8 mouse cellular contexts compared by ENCODE assay signal in the genomic region with DNA sequence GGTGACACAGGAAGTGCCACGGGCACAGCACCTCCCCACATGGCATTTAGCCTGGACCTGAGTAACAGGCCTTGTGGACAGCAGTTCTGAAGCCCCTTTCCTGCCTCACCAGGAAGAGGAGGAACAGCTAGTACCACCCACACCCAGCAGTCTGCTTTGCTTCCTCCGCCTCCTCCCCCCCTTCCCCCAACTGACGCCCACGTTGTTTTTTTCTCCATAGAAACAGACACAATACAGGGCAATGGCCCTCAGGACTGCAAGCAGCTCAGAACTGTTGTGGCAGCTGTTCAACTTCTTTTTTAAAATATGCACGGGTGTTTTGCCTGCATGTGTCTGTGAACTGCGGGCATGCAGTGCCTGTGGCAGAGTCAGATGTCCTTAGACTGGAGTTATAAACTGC. TPM values are rescaled to one million over a fixed set of nuclear protein-coding genes. Genes with fewer than 3 reads are reported as not detected.
DNase-seq lines count a peak whose midpoint lies in the region; ATAC-seq and TF ChIP-seq lines count a peak whose summit lies in the region.

No protein-coding gene starts in this region.

- H3K9me3 ChIP-seq in embryonic facial prominence, embryonic 13.5 days: no peaks in the 10 kb centered on the region
- H3K9me3 ChIP-seq in heart, embryonic 16.5 days (replicated peaks; ENCODE audit: control insufficient read depth, low read length): no peaks in the 10 kb centered on the region
- H3K9me3 ChIP-seq in kidney, postnatal 0 days (replicated peaks; ENCODE audit: low read length): no peaks in the 10 kb centered on the region
- no peaks in the 10 kb centered on the region for H3K9me3 ChIP-seq in lung, postnatal 0 days (ENCODE audit: low read length)

- TF ChIP-seq EP300 in lung, postnatal 0 days (IDR thresholded peaks at IDR 0.05): peak; percentile 97

- no peak for TF ChIP-seq CTCF in kidney, postnatal 0 days (IDR thresholded peaks at IDR 0.05; ENCODE audit: low read depth)
- no peak for TF ChIP-seq CTCF in lung, postnatal 0 days (IDR thresholded peaks at IDR 0.05)

- H3K4me2 ChIP-seq in embryonic facial prominence, embryonic 13.5 days: peak overlapping the region; percentile 48
- H3K4me2 ChIP-seq in heart, embryonic 16.5 days (ENCODE audit: low read depth, low read length): peak overlapping the region; percentile 44
- H3K4me2 ChIP-seq in kidney, postnatal 0 days (ENCODE audit: low read length): peak overlapping the region; percentile 23
- H3K4me2 ChIP-seq in lung, postnatal 0 days (replicated peaks; ENCODE audit: low read depth, low read length): peak overlapping the region; percentile 36

- 5% methylated on average over 6 of the region's 6 CpGs for WGBS in embryonic facial prominence, embryonic 13.5 days
- WGBS in heart, embryonic 16.5 days: under 1% methylated on average over 6 of the region's 6 CpGs
- whole genome bisulfite sequencing in kidney, postnatal 0 days: 4% methylated on average over 6 of the region's 6 CpGs
- 3% methylated on average over 6 of the region's 6 CpGs for WGBS in lung, postnatal 0 days

- H3K4me3 ChIP-seq in embryonic facial prominence, embryonic 13.5 days: no peak overlapping the region
- peak overlapping the region; percentile 18 for H3K4me3 ChIP-seq in heart, embryonic 16.5 days (ENCODE audit: low read length)
- H3K4me3 ChIP-seq in kidney, postnatal 0 days (replicated peaks; ENCODE audit: low read depth, low read length): no peak overlapping the region
- no peak overlapping the region for H3K4me3 ChIP-seq in lung, postnatal 0 days (ENCODE audit: low read depth, low read length)

- peak; percentile 68 for ATAC-seq in embryonic facial prominence, embryonic 13.5 days (ENCODE audit: insufficient number of reproducible peaks, insufficient read depth, low FRiP score, low TSS enrichment, low read depth)
- ATAC-seq in heart, embryonic 16.5 days (replicated peaks; ENCODE audit: extremely low read depth, insufficient read depth, low FRiP score): peak; percentile 62
- ATAC-seq in kidney, postnatal 0 days (replicated peaks; ENCODE audit: low FRiP score, low read depth): peak; percentile 47; the same call in 1 of the 2 replicates
- ATAC-seq in lung, postnatal 0 days: peak; percentile 77
- peak; percentile 81 for ATAC-seq in neutrophil, adult 5-6 weeks (ENCODE audit: extremely low read depth, insufficient number of reproducible peaks, low FRiP score, poor library complexity, severe bottlenecking)
- ATAC-seq in erythroid progenitor cell, adult 5-6 weeks (replicated peaks; ENCODE audit: low FRiP score, poor library complexity, severe bottlenecking): no peak

- H3K27ac ChIP-seq in embryonic facial prominence, embryonic 13.5 days: peak overlapping the region; percentile 88
- H3K27ac ChIP-seq in heart, embryonic 16.5 days (ENCODE audit: low read length): peak overlapping the region; percentile 95
- H3K27ac ChIP-seq in kidney, postnatal 0 days: peak overlapping the region; percentile 92
- peak overlapping the region; percentile 92 for H3K27ac ChIP-seq in lung, postnatal 0 days (ENCODE audit: low read length)

- no peaks in the 10 kb centered on the region for H3K27me3 ChIP-seq in embryonic facial prominence, embryonic 13.5 days
- no peaks in the 10 kb centered on the region for H3K27me3 ChIP-seq in heart, embryonic 16.5 days (ENCODE audit: control insufficient read depth, insufficient read depth, low read length)
- no peaks in the 10 kb centered on the region for H3K27me3 ChIP-seq in kidney, postnatal 0 days (ENCODE audit: insufficient read depth, low read length)
- H3K27me3 ChIP-seq in lung, postnatal 0 days (replicated peaks; ENCODE audit: insufficient read depth, low read length): no peaks in the 10 kb centered on the region

- 0 out of 2 replicates have a peak, but pooled peaks cover 8% of the 10 kb centered on the region for H3K36me3 ChIP-seq in embryonic facial prominence, embryonic 13.5 days
- H3K36me3 ChIP-seq in heart, embryonic 16.5 days (ENCODE audit: control insufficient read depth, insufficient read depth): no peaks in the 10 kb centered on the region
- no peaks in the 10 kb centered on the region for H3K36me3 ChIP-seq in kidney, postnatal 0 days (ENCODE audit: insufficient read depth, low read length)
- no peaks in the 10 kb centered on the region for H3K36me3 ChIP-seq in lung, postnatal 0 days (ENCODE audit: insufficient read depth, low read length)

- DNase-seq in ovary, adult 18-20 months (ENCODE audit: low spot score): peak; percentile 53
- DNase-seq in ovary, postnatal 10 days (ENCODE audit: low spot score): no peak
- peak; percentile 92 for DNase-seq in kidney, postnatal 0 days (ENCODE audit: low spot score)
- peak; percentile 94 for DNase-seq in lung, postnatal 0 days (ENCODE audit: low spot score)

- H3K9ac ChIP-seq in embryonic facial prominence, embryonic 13.5 days: peak overlapping the region; percentile 52
- peak overlapping the region; percentile 53 for H3K9ac ChIP-seq in heart, embryonic 16.5 days (ENCODE audit: low read length)
- H3K9ac ChIP-seq in kidney, postnatal 0 days (ENCODE audit: low read depth, low read length): peak overlapping the region; percentile 40; the same call in 1 of the 2 replicates
- H3K9ac ChIP-seq in lung, postnatal 0 days (replicated peaks; ENCODE audit: low read depth): no peak overlapping the region

- H3K4me1 ChIP-seq in embryonic facial prominence, embryonic 13.5 days: peaks cover 77% of the 10 kb centered on the region
- H3K4me1 ChIP-seq in heart, embryonic 16.5 days (ENCODE audit: control insufficient read depth, insufficient read depth, low read length): peaks cover 74% of the 10 kb centered on the region
- peaks cover 65% of the 10 kb centered on the region for H3K4me1 ChIP-seq in kidney, postnatal 0 days (replicated peaks; ENCODE audit: insufficient read depth, low read length)
- H3K4me1 ChIP-seq in lung, postnatal 0 days (ENCODE audit: insufficient read depth, low read depth, low read length): peaks cover 57% of the 10 kb centered on the region

RNA-seq across cellular contexts. Expression of a gene that starts 44.1 kb away (rescaled TPM):
- polyA plus RNA-seq in embryonic facial prominence, embryonic 13.5 days (2015; fragmentation: Nextera tagmentation; extraction: Ambion mirVana): 21.5 and 24.9 TPM in 2 replicates
- polyA plus RNA-seq in heart, embryonic 16.5 days (2015; fragmentation: Nextera tagmentation; extraction: Ambion mirVana): 12.1 and 12.3 TPM in 2 replicates
- polyA plus RNA-seq in kidney, postnatal 0 days (2015; fragmentation: Nextera tagmentation; extraction: Ambion mirVana): 15.5 TPM in 2 replicates
- 22.6 and 23.2 TPM in 2 replicates for polyA plus RNA-seq in lung, postnatal 0 days (2015; fragmentation: Nextera tagmentation; extraction: Ambion mirVana)
- 25.9 and 27.7 TPM in 2 replicates for total RNA-seq in neutrophil, adult 5-6 weeks (2017)
- total RNA-seq in erythroid progenitor cell, adult 5-6 weeks (2015; ENCODE audit: low replicate concordance): 5.0 and 9.7 TPM in 2 replicates
- 1.7 and 2.7 TPM in 2 replicates for total RNA-seq in erythroid progenitor cell, adult 5-6 weeks (2017; ENCODE audit: low replicate concordance)
